Mouse (Mus musculus) adrenal gland, adult 2 months (tissue): ENCODE data around the gene Magi1. TPM values are rescaled to one million over a fixed set of nuclear protein-coding genes. Genes with fewer than 3 reads are reported as not detected.

ENCODE experiments used
- DNase-seq: peaks from one replicate; pipeline ENCODE4 v3.0.0; 2021
- polyA plus RNA-seq: library from polyadenylated mRNA; depleted of rRNA; stranded (reverse); fragments of >200 nt; gene quantifications from 2 replicates; pipeline ENCODE4 v1.2.3, GENCODE M21; 2012
- total RNA-seq, 2 experiments: library from RNA; stranded (reverse); gene quantifications; 2 replicates each; pipeline ENCODE4 v1.2.3; 2021

Gene Magi1
- total and polyA plus RNA-seq, 3 experiments = 1.6 to 27.3 (median 10.8) TPM

- peak; percentile 28 for DNase-seq
These were observed 302.5 kb downstream of the Magi1 start for GRCm38 (mm10) chr6:93981211-93981610.

- no peak for DNase-seq
These were observed 304.5 kb downstream of the Magi1 start for GRCm38 (mm10) chr6:93979241-93979640.

GRCm38 (mm10) chr6:93968721-93969120, 315.0 kb downstream of the Magi1 start:
- no peak for DNase-seq

- no peak for DNase-seq
These were observed 320.9 kb downstream of the Magi1 start for GRCm38 (mm10) chr6:93962757-93963336.

- no peak for DNase-seq
These were observed 321.9 kb downstream of the Magi1 start for GRCm38 (mm10) chr6:93961782-93962181.

- DNase-seq = no peak
These were observed 326.5 kb downstream of the Magi1 start for GRCm38 (mm10) chr6:93957172-93957571.

- DNase-seq = no peak
These were observed 337.1 kb downstream of the Magi1 start for GRCm38 (mm10) chr6:93946612-93947011.

GRCm38 (mm10) chr6:93936359-93936758, 347.4 kb downstream of the Magi1 start:
- no peak for DNase-seq

GRCm38 (mm10) chr6:93935793-93936192, 347.9 kb downstream of the Magi1 start:
- DNase-seq = no peak

GRCm38 (mm10) chr6:93934700-93935099, 349.0 kb downstream of the Magi1 start:
- no peak for DNase-seq

- no peak for DNase-seq
These were observed 359.1 kb downstream of the Magi1 start for GRCm38 (mm10) chr6:93924568-93924967.

- DNase-seq = no peak
These were observed 359.7 kb downstream of the Magi1 start for GRCm38 (mm10) chr6:93923972-93924371.

GRCm38 (mm10) chr6:93923351-93923750, 360.4 kb downstream of the Magi1 start:
- DNase-seq = no peak

GRCm38 (mm10) chr6:93922931-93923330, 360.8 kb downstream of the Magi1 start:
- no peak for DNase-seq

GRCm38 (mm10) chr6:93913226-93913861, 370.4 kb downstream of the Magi1 start:
- no peak for DNase-seq

- DNase-seq = no peak
These were observed 371.0 kb downstream of the Magi1 start for GRCm38 (mm10) chr6:93912582-93913225.

GRCm38 (mm10) chr6:93912003-93912581, 371.6 kb downstream of the Magi1 start:
- no peak for DNase-seq

GRCm38 (mm10) chr6:93911420-93911819, 372.3 kb downstream of the Magi1 start:
- no peak for DNase-seq

GRCm38 (mm10) chr6:93909976-93910375, 373.7 kb downstream of the Magi1 start:
- no peak for DNase-seq

GRCm38 (mm10) chr6:93904987-93905386, 378.7 kb downstream of the Magi1 start:
- no peak for DNase-seq

- DNase-seq = no peak
These were observed 381.5 kb downstream of the Magi1 start for GRCm38 (mm10) chr6:93902239-93902638.

- no peak for DNase-seq
These were observed 382.3 kb downstream of the Magi1 start for GRCm38 (mm10) chr6:93901408-93901807.

GRCm38 (mm10) chr6:93897512-93897911, 386.2 kb downstream of the Magi1 start:
- peak; percentile 56 for DNase-seq
